Mouse (Mus musculus) macrophage (primary cell): Measurements from ENCODE around the gene Ovol3. TPM values are rescaled to one million over a fixed set of nuclear protein-coding genes. Genes with fewer than 3 reads are reported as not detected.
A peak's percentile ranks its signal among the peaks of the same experiment; 100 is the strongest.

ENCODE experiments used
- H3K27ac ChIP-seq: fragments of 350-480 bp; formaldehyde crosslinking; 2 replicates; pipeline ENCODE4 v1.9.0; 2021
- H3K36me3 ChIP-seq: fragments of 350-480 bp; formaldehyde crosslinking; 2 replicates; pipeline ENCODE4 v1.9.0; 2021; ENCODE audit errors: inconsistent target
- H3K4me3 ChIP-seq: fragments of 350-480 bp; formaldehyde crosslinking; 2 replicates; pipeline ENCODE4 v1.9.0; 2021; ENCODE audit errors: inconsistent target
- H3K79me2 ChIP-seq: fragments of 350-480 bp; formaldehyde crosslinking; 2 replicates; pipeline ENCODE4 v1.9.0; 2021; ENCODE audit errors: inconsistent target
- WGBS: methylation state at CpG from one replicate; pipeline ENCODE4 v1.1.7; 2026; ENCODE audit warnings: inconsistent platforms; ENCODE audit not compliant: missing documents; 5-methylcytosine and 5-hydroxymethylcytosine counted together
- polyA plus RNA-seq: library from polyadenylated mRNA; stranded (reverse); fragments of 250-400 nt; gene quantifications from 3 replicates; pipeline ENCODE4 v1.2.4, GENCODE M21; 2018; ENCODE audit warnings: inconsistent platforms
- total RNA-seq, 78 experiments: library from RNA; depleted of rRNA; stranded (reverse); fragments of 250-400 nt; gene quantifications; 1 replicate in 9 of 78; 2 replicates in 24 of 78; 3 replicates in 43 of 78; 4 replicates in 2 of 78; pipeline ENCODE4 v1.2.4; 2018; ENCODE audit warnings: inconsistent platforms in 56 of 78

Gene Ovol3
- not detected for total RNA-seq (2018; cell fraction: chromatin; rRNA removed)
- total RNA-seq (2018; cell fraction: cytosol; rRNA removed): not detected
- not detected for total RNA-seq (2018; cell fraction: nucleus; rRNA removed)
- not detected in 3 replicates for polyA plus RNA-seq

GRCm38 (mm10) chr7:30235625-30236024 is at the start of gene Ovol3:
TSS of gene Ovol3 (minus strand) at chr7:30235725.
- H3K79me2 ChIP-seq: peaks cover 8% of the 10 kb centered on the region
- no peak within 1 kb of the TSS for H3K27ac ChIP-seq
- peaks cover 9% of the 10 kb centered on the region; the same call in 1 of the 2 replicates for H3K36me3 ChIP-seq
- H3K4me3 ChIP-seq: no peak within 1 kb of the TSS
- 91% methylated on average over 4 of the region's 4 CpGs for WGBS

- WGBS: 90% methylated on average over 7 of the region's 7 CpGs
- Histone ChIP-seq H3K79me2 (peaks cover 14% of the 10 kb centered on the region), H3K36me3 (no peaks in the 10 kb centered on the region), H3K27ac (no peak overlapping the region), H3K4me3 (no peak overlapping the region)
These were observed 47.2 kb upstream of the Ovol3 start for GRCm38 (mm10) chr7:30282740-30283139.

GRCm38 (mm10) chr7:30281522-30281921 is 46.0 kb upstream of the Ovol3 start:
- Histone ChIP-seq H3K79me2 (peaks cover 27% of the 10 kb centered on the region), H3K4me3 (no peak overlapping the region), H3K27ac (no peak overlapping the region), H3K36me3 (no peaks in the 10 kb centered on the region)
- 97% methylated on average over 3 of the region's 4 CpGs for WGBS

- WGBS: 0% methylated on average over 20 of the region's 20 CpGs
- Histone ChIP-seq H3K27ac (peak overlapping the region; percentile 98), H3K79me2 (peaks cover 35% of the 10 kb centered on the region), H3K4me3 (peak overlapping the region; percentile 64), H3K36me3 (no peaks in the 10 kb centered on the region)
These were observed 45.2 kb upstream of the Ovol3 start for GRCm38 (mm10) chr7:30280670-30281138.

- WGBS: 1% methylated on average over 48 of the region's 49 CpGs
- Histone ChIP-seq H3K4me3 (peak within 1 kb of the TSS; percentile 64), H3K36me3 (no peaks in the 10 kb centered on the region), H3K79me2 (peaks cover 41% of the 10 kb centered on the region), H3K27ac (peak within 1 kb of the TSS; percentile 98)
These were observed 44.6 kb upstream of the Ovol3 start, which contains the start of the genes Thap8 and Wdr62 for GRCm38 (mm10) chr7:30279951-30280669. TSS of gene Thap8 (plus strand) at chr7:30280094. TSS of gene Wdr62 (minus strand) at chr7:30280419.

GRCm38 (mm10) chr7:30279536-30279935 is 44.0 kb upstream of the Ovol3 start:
- peak overlapping the region; percentile 98 for H3K27ac ChIP-seq
- H3K79me2 ChIP-seq: peaks cover 47% of the 10 kb centered on the region
- 3% methylated on average over 6 of the region's 6 CpGs for WGBS
- no peaks in the 10 kb centered on the region for H3K36me3 ChIP-seq
- peak overlapping the region; percentile 64 for H3K4me3 ChIP-seq

- Histone ChIP-seq H3K36me3 (no peaks in the 10 kb centered on the region), H3K27ac (peak overlapping the region; percentile 98), H3K79me2 (peaks cover 50% of the 10 kb centered on the region), H3K4me3 (peak overlapping the region; percentile 64)
- 39% methylated on average over 2 of the region's 2 CpGs for WGBS
These were observed 43.4 kb upstream of the Ovol3 start for GRCm38 (mm10) chr7:30278911-30279310.

GRCm38 (mm10) chr7:30274383-30274782 is 38.9 kb upstream of the Ovol3 start:
- H3K36me3 ChIP-seq: peaks cover 27% of the 10 kb centered on the region; the same call in 1 of the 2 replicates
- H3K79me2 ChIP-seq: peaks cover 50% of the 10 kb centered on the region
- no peak overlapping the region for H3K4me3 ChIP-seq
- no peak overlapping the region for H3K27ac ChIP-seq
- 95% methylated on average over 6 of the region's 6 CpGs for WGBS

- Histone ChIP-seq H3K4me3 (no peak overlapping the region), H3K79me2 (peaks cover 4% of the 10 kb centered on the region; the same call in 1 of the 2 replicates), H3K36me3 (peaks cover 37% of the 10 kb centered on the region; the same call in 1 of the 2 replicates), H3K27ac (no peak overlapping the region)
- 86% methylated on average over 4 of the region's 4 CpGs for WGBS
These were observed 34.1 kb upstream of the Ovol3 start for GRCm38 (mm10) chr7:30269641-30270040.

GRCm38 (mm10) chr7:30266780-30267179 is 31.3 kb upstream of the Ovol3 start:
- Histone ChIP-seq H3K4me3 (no peak overlapping the region), H3K36me3 (peaks cover 37% of the 10 kb centered on the region; the same call in 1 of the 2 replicates), H3K79me2 (no peaks in the 10 kb centered on the region), H3K27ac (no peak overlapping the region)
- WGBS: 87% methylated on average over 3 of the region's 3 CpGs

GRCm38 (mm10) chr7:30265935-30266334 is 30.4 kb upstream of the Ovol3 start:
- Histone ChIP-seq H3K79me2 (no peaks in the 10 kb centered on the region), H3K27ac (no peak overlapping the region), H3K4me3 (no peak overlapping the region), H3K36me3 (peaks cover 37% of the 10 kb centered on the region; the same call in 1 of the 2 replicates)
- WGBS: 89% methylated on average over 7 of the region's 7 CpGs

GRCm38 (mm10) chr7:30265531-30265930 is 30.0 kb upstream of the Ovol3 start:
- WGBS: 82% methylated on average over 5 of the region's 5 CpGs
- Histone ChIP-seq H3K4me3 (no peak overlapping the region), H3K27ac (peak overlapping the region; percentile 16; the same call in 1 of the 2 replicates), H3K79me2 (no peaks in the 10 kb centered on the region), H3K36me3 (peaks cover 38% of the 10 kb centered on the region; the same call in 1 of the 2 replicates)

GRCm38 (mm10) chr7:30265041-30265440 is 29.5 kb upstream of the Ovol3 start:
- H3K27ac ChIP-seq: peak overlapping the region; percentile 16; the same call in 1 of the 2 replicates
- 55% methylated on average over 2 of the region's 2 CpGs for WGBS

GRCm38 (mm10) chr7:30251956-30252954 is 16.7 kb upstream of the Ovol3 start:
- peaks cover 44% of the 10 kb centered on the region; the same call in 1 of the 2 replicates for H3K36me3 ChIP-seq
- no peak overlapping the region for H3K4me3 ChIP-seq
- H3K79me2 ChIP-seq: no peaks in the 10 kb centered on the region
- H3K27ac ChIP-seq: no peak overlapping the region
- 96% methylated on average over 12 of the region's 12 CpGs for WGBS

More at GRCm38 (mm10) chr7:30265041-30265440, 29.5 kb upstream of the Ovol3 start:
- H3K79me2 ChIP-seq: no peaks in the 10 kb centered on the region
- no peak overlapping the region for H3K4me3 ChIP-seq
- H3K36me3 ChIP-seq: peaks cover 37% of the 10 kb centered on the region; the same call in 1 of the 2 replicates
